Mouse (Mus musculus) liver, embryonic 11.5 days (tissue): ENCODE measurements around the gene Nolc1. TPM values are rescaled to one million over a fixed set of nuclear protein-coding genes. Genes with fewer than 3 reads are reported as not detected.

ENCODE experiments used
- ATAC-seq: fragments of 200-750 bp; cut with Nextera tagmentation; replicated peaks from 2 replicates; pipeline ENCODE4 v1.8.0; 2017; ENCODE audit warnings: moderate number of reproducible peaks, mild to moderate bottlenecking, moderate TSS enrichment, moderate library complexity; ENCODE audit not compliant: low FRiP score
- DNase-seq: peaks from one replicate; pipeline ENCODE4 v3.0.0-alpha.2; 2017; ENCODE audit warnings: low spot score
- H3K27ac ChIP-seq: fragments of 300-500 bp; sonication (generic); 2 replicates; pipeline ENCODE4 v1.5.1; 2014; ENCODE audit warnings: mild to moderate bottlenecking, low read depth, low read length, control low read depth
- H3K27me3 ChIP-seq: fragments of 300-500 bp; sonication (generic); replicated peaks from 2 replicates; pipeline ENCODE4 v1.6.1; 2014; ENCODE audit warnings: low read length, mixed read lengths; ENCODE audit not compliant: control insufficient read depth, insufficient read depth
- H3K36me3 ChIP-seq: fragments of 300-500 bp; sonication (generic); 2 replicates; pipeline ENCODE4 v1.6.1; 2014; ENCODE audit warnings: mild to moderate bottlenecking, low read length, moderate library complexity, mixed read lengths; ENCODE audit not compliant: control insufficient read depth, insufficient read depth
- H3K4me1 ChIP-seq: fragments of 300-500 bp; sonication (generic); replicated peaks from 2 replicates; pipeline ENCODE4 v1.6.1; 2014; ENCODE audit warnings: low read length, mixed read lengths; ENCODE audit not compliant: control insufficient read depth, insufficient read depth
- H3K4me2 ChIP-seq: fragments of 300-500 bp; sonication (generic); 2 replicates; pipeline ENCODE4 v1.6.1; 2014; ENCODE audit warnings: mild to moderate bottlenecking, control low read depth, moderate library complexity
- H3K4me3 ChIP-seq: fragments of 300-500 bp; sonication (generic); 2 replicates; pipeline ENCODE4 v1.5.1; 2014; ENCODE audit warnings: low read depth, low read length, control low read depth
- H3K9ac ChIP-seq: fragments of 300-500 bp; sonication (generic); 2 replicates; pipeline ENCODE4 v1.6.1; 2014; ENCODE audit warnings: low read depth, low read length, control low read depth
- H3K9me3 ChIP-seq: fragments of 300-500 bp; sonication (generic); 2 replicates; pipeline ENCODE4 v1.6.1; 2016; ENCODE audit warnings: low read length, inconsistent platforms, mixed read lengths; ENCODE audit not compliant: control insufficient read depth
- WGBS: fragments of 180-500 bp; shearing (Covaris S2); extraction: QIAGEN DNeasy Blood & Tissue Kit; methylation state at CpG from one replicate; pipeline ENCODE4 v1.1.7; 2014; 5-methylcytosine and 5-hydroxymethylcytosine counted together
- polyA plus RNA-seq: library from polyadenylated mRNA; unstranded; fragments of >200 nt; fragmentation: Nextera tagmentation; extraction: Ambion mirVana; gene quantifications from 2 replicates; pipeline ENCODE4 v1.2.1, GENCODE M21; 2014

Nolc1 gene
- polyA plus RNA-seq, 1 experiment from 2014 or later = 211 TPM

- WGBS = 83% methylated on average over 4 of the region's 4 CpGs
- Histone ChIP-seq H3K9ac (no peak overlapping the region), H3K4me2 (no peak overlapping the region), H3K4me1 (peaks cover 3% of the 10 kb centered on the region), H3K27me3 (no peaks in the 10 kb centered on the region), H3K4me3 (no peak overlapping the region), H3K9me3 (peaks cover 2% of the 10 kb centered on the region; the same call in 1 of the 2 replicates), H3K36me3 (no peaks in the 10 kb centered on the region), H3K27ac (no peak overlapping the region)
- DNase-seq = no peak
- no peak for ATAC-seq
Observed at GRCm38 (mm10) chr19:46091641-46092040, 16.0 kb downstream of the Nolc1 start.

GRCm38 (mm10) chr19:46094144-46094543 lies 18.5 kb downstream of the Nolc1 start:
- Histone ChIP-seq H3K4me1 (no peaks in the 10 kb centered on the region), H3K4me2 (no peak overlapping the region), H3K36me3 (no peaks in the 10 kb centered on the region), H3K4me3 (no peak overlapping the region), H3K9me3 (peaks cover 2% of the 10 kb centered on the region; the same call in 1 of the 2 replicates), H3K27ac (no peak overlapping the region), H3K9ac (no peak overlapping the region), H3K27me3 (no peaks in the 10 kb centered on the region)
- 97% methylated on average over 2 of the region's 2 CpGs for WGBS
- ATAC-seq = no peak
- DNase-seq = no peak

GRCm38 (mm10) chr19:46095291-46095690 lies 19.6 kb downstream of the Nolc1 start:
- no peak overlapping the region for H3K9ac ChIP-seq
- WGBS = 88% methylated on average over 4 of the region's 4 CpGs
- H3K4me1 ChIP-seq = no peaks in the 10 kb centered on the region
- H3K9me3 ChIP-seq = peaks cover 2% of the 10 kb centered on the region; the same call in 1 of the 2 replicates
- no peak for ATAC-seq
- H3K27ac ChIP-seq = no peak overlapping the region
- H3K36me3 ChIP-seq = no peaks in the 10 kb centered on the region
- no peaks in the 10 kb centered on the region for H3K27me3 ChIP-seq
- DNase-seq = no peak
- no peak overlapping the region for H3K4me3 ChIP-seq
- H3K4me2 ChIP-seq = no peak overlapping the region

GRCm38 (mm10) chr19:46096396-46096795 lies 20.7 kb downstream of the Nolc1 start:
- Histone ChIP-seq H3K4me2 (no peak overlapping the region), H3K27me3 (no peaks in the 10 kb centered on the region), H3K9ac (no peak overlapping the region), H3K9me3 (peaks cover 2% of the 10 kb centered on the region; the same call in 1 of the 2 replicates), H3K36me3 (no peaks in the 10 kb centered on the region), H3K4me3 (no peak overlapping the region), H3K4me1 (no peaks in the 10 kb centered on the region), H3K27ac (no peak overlapping the region)
- 85% methylated on average over 5 of the region's 5 CpGs for WGBS
- DNase-seq (no peak), ATAC-seq (no peak)

DNA sequence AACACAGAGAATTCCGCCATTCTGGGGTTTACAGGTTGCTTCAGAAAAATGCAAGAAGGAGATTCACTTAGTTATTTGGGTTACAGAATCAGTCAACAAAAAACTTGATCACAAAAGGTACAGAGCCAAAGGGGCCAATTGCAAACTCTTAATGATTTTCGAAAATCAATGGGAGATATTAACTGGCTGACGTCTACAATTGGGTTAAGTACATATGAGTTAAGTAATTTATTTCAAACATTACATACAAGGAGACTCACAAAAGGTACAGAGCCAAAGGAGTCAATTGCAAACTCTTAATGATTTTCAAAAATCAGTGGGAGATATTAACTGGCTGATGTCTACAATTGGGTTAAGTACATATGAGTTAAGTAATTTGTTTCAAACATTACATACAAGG lies 23.9 kb downstream of the Nolc1 start:
- no peak for ATAC-seq
- Histone ChIP-seq H3K9me3 (no peaks in the 10 kb centered on the region), H3K36me3 (no peaks in the 10 kb centered on the region), H3K27me3 (no peaks in the 10 kb centered on the region), H3K4me1 (no peaks in the 10 kb centered on the region), H3K27ac (no peak overlapping the region), H3K4me3 (no peak overlapping the region), H3K9ac (no peak overlapping the region), H3K4me2 (no peak overlapping the region)
- no peak for DNase-seq
- WGBS = 83% methylated on average over 3 of the region's 3 CpGs

DNA sequence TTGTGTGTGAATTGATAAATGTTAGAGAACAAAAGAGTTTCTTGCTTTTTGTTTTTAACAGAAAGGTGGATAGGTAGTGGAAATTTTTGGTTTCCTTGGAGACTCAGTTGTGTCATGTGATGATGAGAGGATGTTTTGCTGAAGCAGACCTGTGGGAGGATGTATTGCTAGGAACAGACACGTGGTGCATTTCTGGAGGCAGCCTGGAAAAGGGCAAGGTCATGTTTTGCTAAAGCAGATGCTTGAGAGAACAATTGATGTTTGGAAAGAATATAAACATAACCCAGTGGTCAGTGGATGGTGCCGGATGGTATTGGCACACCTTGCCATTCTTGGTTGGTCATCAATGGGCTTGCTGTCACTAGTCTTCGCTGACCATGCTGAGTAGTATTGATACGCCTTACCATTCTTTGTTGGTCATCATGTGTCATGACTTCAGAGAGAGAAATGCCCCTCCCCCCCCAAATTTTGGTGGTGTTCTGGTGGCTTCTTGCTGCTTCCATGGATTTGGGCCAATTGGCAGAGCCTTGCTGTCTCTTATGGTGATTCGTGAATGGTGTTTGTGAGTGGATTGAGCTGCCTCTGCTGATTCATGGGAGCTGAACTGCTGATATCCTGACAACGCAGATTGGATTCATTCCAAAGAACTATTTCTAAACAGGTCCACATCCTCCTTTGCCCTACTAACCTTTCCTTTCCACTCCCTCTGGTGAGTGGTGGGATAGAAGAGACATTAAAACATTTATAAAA lies 27.9 kb downstream of the Nolc1 start:
- no peak overlapping the region for H3K4me2 ChIP-seq
- H3K27me3 ChIP-seq = no peaks in the 10 kb centered on the region
- no peak overlapping the region for H3K9ac ChIP-seq
- WGBS = 80% methylated on average over 6 of the region's 6 CpGs
- H3K4me1 ChIP-seq = no peaks in the 10 kb centered on the region
- DNase-seq (no peak), ATAC-seq (no peak)
- H3K36me3 ChIP-seq = no peaks in the 10 kb centered on the region
- H3K27ac ChIP-seq = no peak overlapping the region
- H3K9me3 ChIP-seq = no peaks in the 10 kb centered on the region
- H3K4me3 ChIP-seq = no peak overlapping the region

- DNase-seq (no peak), ATAC-seq (no peak)
- Histone ChIP-seq H3K9me3 (no peaks in the 10 kb centered on the region), H3K27me3 (no peaks in the 10 kb centered on the region), H3K36me3 (no peaks in the 10 kb centered on the region), H3K4me3 (no peak overlapping the region), H3K4me2 (no peak overlapping the region), H3K4me1 (no peaks in the 10 kb centered on the region), H3K9ac (no peak overlapping the region), H3K27ac (no peak overlapping the region)
- WGBS = 75% methylated on average over 2 of the region's 2 CpGs
Observed at GRCm38 (mm10) chr19:46104187-46104557, 28.5 kb downstream of the Nolc1 start.

DNA sequence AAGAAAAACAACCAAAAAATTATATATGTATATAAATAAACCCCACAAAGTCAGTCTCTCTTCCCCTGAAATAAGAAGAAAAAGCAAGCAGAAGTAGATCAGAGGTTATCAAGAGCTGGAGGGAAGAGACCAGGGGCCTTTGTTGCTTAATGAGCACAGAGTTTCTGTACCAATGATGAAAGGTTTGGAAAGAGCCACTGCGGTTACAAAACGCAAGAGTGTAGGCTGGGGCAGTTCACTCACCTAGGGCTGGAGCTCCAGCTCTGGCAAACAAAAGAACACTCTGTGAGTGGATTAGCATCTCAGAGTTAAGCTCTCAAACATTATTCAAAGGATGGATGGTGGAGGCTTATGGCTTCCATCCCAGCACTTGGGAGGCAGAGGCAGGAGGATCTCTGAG lies 34.6 kb downstream of the Nolc1 start:
- Histone ChIP-seq H3K27me3 (no peaks in the 10 kb centered on the region), H3K4me2 (no peak overlapping the region), H3K9ac (no peak overlapping the region), H3K9me3 (no peaks in the 10 kb centered on the region), H3K4me1 (no peaks in the 10 kb centered on the region), H3K27ac (no peak overlapping the region), H3K36me3 (no peaks in the 10 kb centered on the region), H3K4me3 (no peak overlapping the region)
- no peak for DNase-seq
- 76% methylated on average over 2 of the region's 2 CpGs for WGBS
- no peak for ATAC-seq

DNA sequence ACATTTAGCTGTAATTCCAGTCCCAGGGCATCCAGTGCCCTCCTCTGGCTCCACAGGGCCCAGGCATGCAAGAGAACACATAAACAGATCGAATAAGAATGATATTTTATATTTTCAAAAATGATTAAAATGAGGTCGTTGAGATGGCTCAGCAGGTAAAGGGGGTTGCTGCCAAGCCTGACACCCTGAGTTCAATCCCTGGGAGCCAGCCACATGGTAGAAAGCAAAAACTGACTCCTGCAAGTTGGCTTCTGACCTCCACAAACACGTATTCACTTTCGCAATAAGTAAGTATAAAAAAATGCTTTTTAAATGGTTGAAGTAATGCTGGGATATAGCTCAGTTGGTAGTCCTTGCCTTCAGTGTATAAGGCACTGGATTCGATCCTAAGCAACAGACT lies 35.1 kb downstream of the Nolc1 start:
- no peak overlapping the region for H3K4me3 ChIP-seq
- H3K4me1 ChIP-seq = no peaks in the 10 kb centered on the region
- 82% methylated on average over 5 of the region's 5 CpGs for WGBS
- no peaks in the 10 kb centered on the region for H3K9me3 ChIP-seq
- no peak overlapping the region for H3K4me2 ChIP-seq
- DNase-seq = no peak
- no peaks in the 10 kb centered on the region for H3K27me3 ChIP-seq
- H3K9ac ChIP-seq = no peak overlapping the region
- no peaks in the 10 kb centered on the region for H3K36me3 ChIP-seq
- H3K27ac ChIP-seq = no peak overlapping the region
- ATAC-seq = no peak
